In genomic region chr7:24817502-24817901, GRCm38 (mm10) we compare ENCODE assay signal across 7 mouse cellular contexts. TPM values are rescaled to one million over a fixed set of nuclear protein-coding genes. Genes with fewer than 3 reads are reported as not detected.
DNase-seq lines count a peak whose midpoint lies in the region; ATAC-seq and TF ChIP-seq lines count a peak whose summit lies in the region.

No protein-coding gene starts in this region.

- WGBS in forebrain, embryonic 14.5 days = 0% methylated on average over 3 of the region's 3 CpGs
- 4% methylated on average over 3 of the region's 3 CpGs for WGBS in hindbrain, postnatal 0 days

- no peaks in the 10 kb centered on the region for H3K4me1 ChIP-seq in forebrain, embryonic 14.5 days (ENCODE audit: control insufficient read depth, insufficient read depth, low read length)
- no peaks in the 10 kb centered on the region for H3K4me1 ChIP-seq in hindbrain, postnatal 0 days (ENCODE audit: insufficient read depth, low read length)

- H3K27me3 ChIP-seq in forebrain, embryonic 14.5 days (replicated peaks; ENCODE audit: control insufficient read depth, insufficient read depth, low read length) = no peaks in the 10 kb centered on the region
- H3K27me3 ChIP-seq in hindbrain, postnatal 0 days (ENCODE audit: insufficient read depth, low read length) = no peaks in the 10 kb centered on the region

- H3K9me3 ChIP-seq in forebrain, embryonic 14.5 days (replicated peaks; ENCODE audit: control insufficient read depth, low read length) = no peaks in the 10 kb centered on the region
- no peaks in the 10 kb centered on the region for H3K9me3 ChIP-seq in hindbrain, postnatal 0 days (ENCODE audit: low read length)

- H3K4me3 ChIP-seq in forebrain, embryonic 14.5 days (ENCODE audit: low read depth, low read length) = no peak overlapping the region
- no peak overlapping the region for H3K4me3 ChIP-seq in hindbrain, postnatal 0 days (ENCODE audit: low read length)

- H3K4me2 ChIP-seq in forebrain, embryonic 14.5 days (ENCODE audit: low read length) = no peak overlapping the region
- no peak overlapping the region for H3K4me2 ChIP-seq in hindbrain, postnatal 0 days (ENCODE audit: low read depth, low read length)

- peak; percentile 83 for TF ChIP-seq CTCF in hindbrain, postnatal 0 days (IDR thresholded peaks at IDR 0.05; ENCODE audit: low read depth)

- no peak overlapping the region for H3K27ac ChIP-seq in forebrain, embryonic 14.5 days (ENCODE audit: low read depth, low read length)
- no peak overlapping the region for H3K27ac ChIP-seq in hindbrain, postnatal 0 days

- H3K36me3 ChIP-seq in forebrain, embryonic 14.5 days (ENCODE audit: control insufficient read depth, insufficient read depth, low read length) = no peaks in the 10 kb centered on the region
- no peaks in the 10 kb centered on the region for H3K36me3 ChIP-seq in hindbrain, postnatal 0 days (ENCODE audit: insufficient read depth, low read length)

- ATAC-seq in forebrain, embryonic 14.5 days = peak; percentile 55; the same call in 1 of the 2 replicates
- ATAC-seq in hindbrain, postnatal 0 days = no peak
- ATAC-seq in megakaryocyte-erythroid progenitor cell, adult 5-6 weeks (replicated peaks; ENCODE audit: low FRiP score, low TSS enrichment, poor library complexity, severe bottlenecking) = peak; percentile 92

- H3K9ac ChIP-seq in forebrain, embryonic 14.5 days (ENCODE audit: low read length) = no peak overlapping the region
- H3K9ac ChIP-seq in hindbrain, postnatal 0 days (replicated peaks; ENCODE audit: low read length) = no peak overlapping the region

- DNase-seq in Muller cell, postnatal 12 days (ENCODE audit: inconsistent ontology term) = peak; percentile 67
- DNase-seq in c-Kit-negative CD71-positive TER-119-positive erythroid progenitor cells, embryonic 14.5 days (ENCODE audit: low read depth, low spot score) = peak; percentile 75
- peak; percentile 70 for DNase-seq in forebrain, embryonic 14.5 days (ENCODE audit: low spot score)
- DNase-seq in hindbrain, postnatal 0 days (ENCODE audit: low spot score) = peak; percentile 70
- DNase-seq in left cerebral cortex, adult 18-20 months (ENCODE audit: low spot score in 2 of 2) = peak; percentile 76 to 79
- DNase-seq in spleen, adult 12 weeks (ENCODE audit: low spot score) = peak; percentile 71

RNA-seq across cellular contexts. Expression of gene Ceacam10, which starts 40.5 kb away (rescaled TPM):
- not detected in 2 replicates for polyA plus RNA-seq in forebrain, embryonic 14.5 days (2014; fragmentation: Nextera tagmentation; extraction: Ambion mirVana)
- total RNA-seq in hindbrain, postnatal 0 days (2014; rRNA removed) = not detected in 2 replicates
- 0.63 and 0.80 TPM in 2 replicates for polyA plus RNA-seq in hindbrain, postnatal 0 days (2015; fragmentation: Nextera tagmentation; extraction: Ambion mirVana)
- total RNA-seq in left cerebral cortex, adult 18-20 months (2021) = not detected
- not detected in 2 replicates for total RNA-seq in megakaryocyte-erythroid progenitor cell, adult 5-6 weeks (2014; fragmentation: Nextera tagmentation)
- 6.4 TPM in 1 of 2 replicates, not detected in the other for total RNA-seq in megakaryocyte-erythroid progenitor cell, adult 5-6 weeks (2017)

RNA-seq across cellular contexts. Expression of gene Gm9844, which starts 44.5 kb away (rescaled TPM):
- polyA plus RNA-seq in forebrain, embryonic 14.5 days (2014; fragmentation: Nextera tagmentation; extraction: Ambion mirVana) = 36.6 and 42.2 TPM in 2 replicates
- total RNA-seq in hindbrain, postnatal 0 days (2014; rRNA removed) = 0.79 and 2.5 TPM in 2 replicates
- 31.9 and 32.5 TPM in 2 replicates for polyA plus RNA-seq in hindbrain, postnatal 0 days (2015; fragmentation: Nextera tagmentation; extraction: Ambion mirVana)
- 1 to 10 TPM in 1 of 2 experiments, not detected in 1; 1.5 TPM for total RNA-seq in left cerebral cortex, adult 18-20 months (2021)
- total RNA-seq in megakaryocyte-erythroid progenitor cell, adult 5-6 weeks (2014; fragmentation: Nextera tagmentation) = 0.96 and 1.0 TPM in 2 replicates
- total RNA-seq in megakaryocyte-erythroid progenitor cell, adult 5-6 weeks (2017) = 5.2 and 13.0 TPM in 2 replicates

RNA-seq across cellular contexts. Expression of gene Lypd4, which starts 52.2 kb away (rescaled TPM):
- not detected in 2 replicates for polyA plus RNA-seq in forebrain, embryonic 14.5 days (2014; fragmentation: Nextera tagmentation; extraction: Ambion mirVana)
- not detected in 2 replicates for total RNA-seq in hindbrain, postnatal 0 days (2014; rRNA removed)
- polyA plus RNA-seq in hindbrain, postnatal 0 days (2015; fragmentation: Nextera tagmentation; extraction: Ambion mirVana) = not detected in 2 replicates
- total RNA-seq in left cerebral cortex, adult 18-20 months (2021) = not detected
- total RNA-seq in megakaryocyte-erythroid progenitor cell, adult 5-6 weeks (2014; fragmentation: Nextera tagmentation) = not detected in 2 replicates
- not detected in 2 replicates for total RNA-seq in megakaryocyte-erythroid progenitor cell, adult 5-6 weeks (2017)

RNA-seq across cellular contexts. Expression of gene Dmrtc2, which starts 52.4 kb away (rescaled TPM):
- not detected in 2 replicates for polyA plus RNA-seq in forebrain, embryonic 14.5 days (2014; fragmentation: Nextera tagmentation; extraction: Ambion mirVana)
- 1.7 TPM in 1 of 2 replicates, not detected in the other for total RNA-seq in hindbrain, postnatal 0 days (2014; rRNA removed)
- polyA plus RNA-seq in hindbrain, postnatal 0 days (2015; fragmentation: Nextera tagmentation; extraction: Ambion mirVana) = 0.10 and 0.18 TPM in 2 replicates
- total RNA-seq in left cerebral cortex, adult 18-20 months (2021) = not detected
- total RNA-seq in megakaryocyte-erythroid progenitor cell, adult 5-6 weeks (2014; fragmentation: Nextera tagmentation) = not detected in 2 replicates
- total RNA-seq in megakaryocyte-erythroid progenitor cell, adult 5-6 weeks (2017) = not detected in 2 replicates

RNA-seq across cellular contexts. Expression of gene Cd177, which starts 57.4 kb away (rescaled TPM):
- 0.19 and 0.63 TPM in 2 replicates for polyA plus RNA-seq in forebrain, embryonic 14.5 days (2014; fragmentation: Nextera tagmentation; extraction: Ambion mirVana)
- total RNA-seq in hindbrain, postnatal 0 days (2014; rRNA removed) = 2.2 and 2.8 TPM in 2 replicates
- polyA plus RNA-seq in hindbrain, postnatal 0 days (2015; fragmentation: Nextera tagmentation; extraction: Ambion mirVana) = 0.38 and 0.55 TPM in 2 replicates
- total RNA-seq in left cerebral cortex, adult 18-20 months (2021) = not detected
- 3.2 TPM in 1 of 2 replicates, not detected in the other for total RNA-seq in megakaryocyte-erythroid progenitor cell, adult 5-6 weeks (2014; fragmentation: Nextera tagmentation)
- 1.8 and 2.6 TPM in 2 replicates for total RNA-seq in megakaryocyte-erythroid progenitor cell, adult 5-6 weeks (2017)
